Mouse (Mus musculus): ENCODE measurements around the gene Ntrk1.

Gene Ntrk1

DNA sequence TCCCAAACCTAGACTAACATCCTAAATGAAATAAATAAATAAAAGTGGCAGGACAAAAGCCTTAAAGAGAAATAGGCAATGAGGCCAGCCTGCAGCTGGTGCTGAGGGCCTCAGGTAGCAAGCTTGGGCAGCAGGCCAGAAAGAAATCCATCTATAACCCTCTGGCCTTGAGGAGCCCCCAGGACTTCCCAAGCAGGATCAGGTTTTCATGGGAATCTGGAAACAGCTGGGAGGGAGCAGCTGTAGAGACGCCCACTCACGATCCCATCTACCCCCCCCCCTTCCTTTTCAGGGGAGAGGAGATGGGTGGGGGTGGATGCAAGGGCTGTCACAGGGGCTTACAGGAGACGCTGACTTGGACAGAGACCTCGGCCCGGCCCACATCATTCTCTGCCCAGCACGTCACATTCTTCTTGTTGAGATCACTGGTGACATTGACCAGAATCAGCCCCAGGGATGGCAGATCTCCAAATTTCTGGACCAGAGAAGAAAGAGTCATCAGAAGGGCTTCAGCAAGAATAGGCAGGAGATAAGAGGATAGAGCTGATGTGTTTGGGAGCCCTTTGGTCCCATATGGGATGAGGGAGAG is 9.2 kb downstream of the Ntrk1 start:
- no peak for DNase-seq (ENCODE audit: low spot score)

DNA sequence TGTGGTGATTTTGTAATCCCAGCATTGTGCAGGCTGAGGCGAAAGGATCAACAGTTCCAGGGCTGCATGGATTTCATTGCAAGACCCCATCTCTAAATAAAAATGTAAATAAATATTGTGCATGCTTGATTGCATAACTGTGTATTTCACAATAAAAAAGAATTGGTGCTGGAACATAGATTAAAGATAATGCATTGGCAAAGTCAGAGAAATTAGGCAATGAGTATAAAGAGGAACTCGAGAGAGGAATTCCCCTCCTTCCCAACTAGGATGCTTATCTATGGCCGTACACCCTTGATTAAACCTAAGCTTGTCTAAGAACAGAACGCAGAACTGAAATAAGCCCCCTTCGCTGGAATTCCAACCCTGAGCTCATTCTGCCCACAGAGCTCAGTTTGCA is 9.8 kb downstream of the Ntrk1 start:
- DNase-seq (ENCODE audit: low spot score): no peak

DNA sequence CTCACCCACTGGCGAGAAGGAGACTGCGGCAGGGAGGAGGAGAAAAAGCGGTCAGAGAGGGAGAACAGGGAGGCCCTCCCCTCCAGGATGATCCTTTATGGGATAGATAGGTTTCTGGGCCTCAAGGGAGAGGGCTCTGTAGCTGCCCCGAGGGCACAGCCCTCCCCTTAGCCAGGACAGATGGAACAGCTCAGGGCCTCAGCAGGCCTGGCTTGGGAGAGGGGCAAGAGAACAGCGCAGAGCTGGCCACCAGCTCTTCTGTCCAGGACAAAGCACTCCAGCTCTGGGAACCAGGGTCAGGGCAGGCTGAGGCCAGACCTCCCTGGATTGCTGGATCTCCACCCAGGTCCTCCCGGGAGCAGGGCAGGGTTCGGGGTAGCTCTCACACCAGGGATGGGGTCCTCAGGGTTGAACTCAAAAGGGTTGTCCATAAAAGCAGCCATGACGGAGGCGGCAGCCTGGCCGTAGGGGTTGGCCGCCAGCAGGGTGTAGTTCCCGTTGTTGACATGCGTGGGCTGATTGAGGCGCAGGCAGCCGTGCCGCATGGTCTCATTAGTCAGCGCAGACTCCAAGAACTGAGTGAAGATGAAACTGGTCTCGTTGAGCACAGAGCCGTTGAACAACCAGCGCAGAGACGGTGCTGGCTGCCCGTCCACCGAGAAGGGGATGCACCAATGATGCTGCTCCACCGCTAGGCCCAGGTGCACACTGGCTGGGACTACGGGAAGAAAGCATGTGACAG is 11.5 kb downstream of the Ntrk1 start:
- no peak for DNase-seq (ENCODE audit: low spot score)

DNA sequence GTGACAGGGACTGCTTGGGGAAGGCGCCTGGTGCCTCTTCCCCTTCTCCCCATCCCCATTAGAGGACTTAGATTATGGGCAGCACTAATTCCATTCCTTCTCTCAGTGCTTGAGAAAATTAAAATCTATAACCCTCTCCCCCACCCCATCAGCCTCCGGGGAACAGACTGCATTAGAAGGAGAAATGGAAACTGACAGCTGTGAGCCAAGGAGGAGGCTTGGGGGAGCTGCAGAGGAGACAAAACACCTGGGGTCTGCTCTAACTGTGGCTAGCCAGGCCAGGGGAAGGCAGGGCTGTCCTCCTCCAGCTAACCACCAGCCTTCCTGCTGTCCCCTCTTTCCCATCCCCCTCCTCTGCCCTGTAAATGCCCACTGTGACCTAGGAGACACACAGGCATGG is 15.9 kb downstream of the Ntrk1 start:
- no peak for DNase-seq (ENCODE audit: low spot score)

DNA sequence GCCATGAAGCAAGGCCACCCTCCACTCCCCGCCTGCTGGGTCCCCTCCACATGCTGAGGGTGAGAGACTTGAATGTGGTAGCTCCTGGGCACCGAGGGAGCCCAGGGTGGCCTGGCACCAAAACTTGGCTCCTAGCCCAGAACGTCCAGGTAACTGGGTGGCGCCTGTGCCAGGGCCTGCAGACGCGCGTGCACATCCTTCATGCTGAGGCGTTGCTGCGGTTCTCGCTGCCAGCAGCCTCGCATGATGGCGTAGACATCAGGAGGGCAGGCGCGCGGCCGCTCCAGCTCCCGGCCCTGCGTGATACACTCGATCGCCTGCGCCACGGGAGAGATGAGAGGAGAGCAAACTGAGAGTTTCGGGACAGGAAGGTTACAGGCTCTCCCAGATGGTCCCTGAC is 16.7 kb downstream of the Ntrk1 start:
- DNase-seq (ENCODE audit: low spot score): no peak

DNA sequence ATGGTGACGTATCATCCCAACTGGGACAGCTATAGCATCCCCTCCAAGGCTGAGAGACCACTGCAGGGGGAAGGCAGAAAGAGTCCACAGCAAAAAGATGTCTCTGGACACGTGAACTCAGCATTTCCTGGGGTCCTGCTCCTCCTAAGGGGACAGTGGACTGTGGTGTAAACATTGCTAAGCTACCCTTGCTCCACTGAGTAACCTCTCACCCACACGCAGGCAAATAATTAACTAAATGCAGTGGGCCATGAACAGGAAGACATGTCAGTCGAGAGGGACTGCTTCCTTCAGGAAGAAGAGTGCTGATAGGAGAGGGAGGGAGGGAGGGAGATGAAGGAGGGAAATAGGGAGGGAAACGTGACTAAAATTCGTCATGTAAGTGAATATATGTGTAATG is 23.9 kb downstream of the Ntrk1 start:
- DNase-seq (ENCODE audit: low spot score): no peak

DNA sequence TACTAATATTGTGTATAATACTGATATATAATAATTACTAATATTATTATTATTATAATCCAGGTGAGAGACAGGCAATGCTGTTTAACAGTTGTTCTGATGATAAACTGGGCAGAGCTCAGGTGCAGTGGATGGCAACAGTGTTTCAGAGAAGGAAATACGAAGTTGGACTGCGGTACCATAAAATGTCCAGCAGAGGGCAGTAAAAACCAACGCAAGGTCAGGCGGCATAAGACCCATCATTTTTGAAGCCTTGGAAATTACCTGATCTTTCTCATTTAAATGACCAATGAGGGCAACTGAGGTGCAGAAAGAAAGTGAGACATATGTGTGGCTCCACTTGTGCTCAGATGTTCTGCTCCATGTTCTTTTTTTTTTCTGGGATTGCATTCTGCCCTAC is 24.7 kb downstream of the Ntrk1 start:
- DNase-seq (ENCODE audit: low spot score): peak; percentile 39

DNA sequence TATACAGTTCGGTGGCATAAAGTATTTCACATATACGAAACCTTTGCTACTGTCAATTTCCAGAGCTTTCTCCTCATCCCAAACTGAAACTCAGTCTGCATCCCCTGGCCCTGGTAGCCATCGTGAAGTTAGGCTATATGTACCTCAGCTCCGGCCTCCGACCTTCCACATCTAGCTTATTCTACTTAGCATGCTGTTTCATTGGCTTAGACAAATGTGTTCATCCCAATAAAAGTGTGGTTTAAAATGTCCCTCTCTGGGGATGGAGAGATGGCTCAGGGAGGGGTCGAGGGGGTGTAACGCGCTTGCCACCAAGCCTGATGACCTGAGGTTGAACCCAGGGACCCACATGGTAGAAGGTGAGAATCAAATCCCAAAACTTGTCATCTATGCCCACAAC is 25.5 kb downstream of the Ntrk1 start:
- DNase-seq (ENCODE audit: low spot score): no peak

DNA sequence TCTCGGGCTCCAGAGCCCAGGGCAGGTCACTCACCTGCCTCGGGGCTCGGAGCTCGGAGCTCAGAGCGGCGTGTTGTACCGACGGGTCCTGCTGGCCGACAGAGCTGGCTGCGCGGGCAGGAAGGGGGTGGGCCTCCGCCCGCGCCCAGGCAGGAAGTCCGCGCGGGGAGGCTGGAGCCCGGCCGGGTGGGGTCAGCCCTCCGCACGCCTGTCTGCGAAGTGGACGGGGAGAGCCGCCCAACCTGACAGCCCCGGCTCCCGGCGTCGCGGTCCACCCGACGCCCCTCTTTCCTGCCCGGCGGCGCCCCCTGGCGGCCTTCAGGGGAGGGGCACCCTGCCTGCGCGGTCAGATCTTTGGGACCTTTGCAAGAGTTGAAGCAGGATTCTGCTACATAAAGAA is 26.1 kb downstream of the Ntrk1 start:
- DNase-seq (ENCODE audit: low spot score): peak; percentile 64

DNA sequence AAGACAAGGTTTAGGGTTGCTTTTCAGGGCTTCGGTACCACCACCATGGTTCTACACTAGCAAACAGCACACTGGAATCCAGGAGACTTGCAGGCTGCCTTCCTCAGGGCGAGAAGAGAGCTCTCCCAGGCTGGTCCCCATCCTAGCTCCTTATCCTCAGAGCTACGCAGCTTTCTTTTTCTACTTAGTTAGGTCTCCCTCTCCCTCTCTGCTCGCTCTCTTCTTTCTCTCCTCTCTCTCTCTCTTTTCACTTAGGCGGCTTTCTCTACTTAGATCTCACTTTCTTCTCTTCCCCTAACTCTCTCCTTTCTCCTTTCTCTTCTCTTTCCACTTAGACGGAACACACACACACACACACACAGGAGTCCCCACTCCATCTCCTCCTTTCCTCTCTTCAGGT is 26.5 kb downstream of the Ntrk1 start:
- no peak for DNase-seq (ENCODE audit: low spot score)

DNA sequence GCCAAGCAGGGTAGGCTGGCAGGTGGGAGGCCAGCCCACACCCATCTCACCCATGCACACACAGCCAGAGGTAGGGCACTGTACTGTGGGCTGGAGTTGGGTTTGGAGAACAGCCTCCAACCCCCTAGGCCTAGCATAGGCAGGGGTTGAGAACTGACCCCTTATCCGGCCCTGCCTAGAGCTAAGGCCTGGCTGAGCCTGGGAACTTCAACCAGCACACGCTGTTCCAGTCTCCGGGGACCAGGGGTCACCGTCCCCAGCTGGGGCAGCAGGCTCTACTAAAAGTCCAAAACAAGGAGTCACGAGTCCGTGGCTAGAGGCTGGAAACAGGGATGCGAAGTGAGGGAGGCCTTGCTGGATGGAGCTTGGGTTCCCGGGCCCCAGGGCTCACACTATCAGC is 27.2 kb downstream of the Ntrk1 start:
- DNase-seq (ENCODE audit: low spot score): no peak

DNA sequence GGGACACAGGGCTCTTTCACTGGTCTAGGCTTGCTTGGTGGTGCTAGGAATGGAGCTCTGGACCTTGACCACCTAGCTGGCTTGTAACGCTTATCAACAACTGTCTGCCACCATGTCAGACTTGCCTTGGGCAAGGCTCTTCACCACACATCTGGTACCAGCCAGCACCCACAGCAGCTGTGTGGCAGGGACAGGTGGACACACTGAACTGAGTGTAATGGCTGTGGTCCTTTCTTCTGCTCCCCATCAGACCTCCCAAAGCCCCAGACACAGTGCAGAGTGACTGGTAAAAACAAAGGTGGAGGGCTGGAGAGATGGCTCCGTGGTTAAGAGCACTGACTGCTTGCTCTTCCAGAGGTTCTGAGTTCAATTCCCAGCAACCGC is 28.7 kb downstream of the Ntrk1 start:
- DNase-seq (ENCODE audit: low spot score): no peak

DNA sequence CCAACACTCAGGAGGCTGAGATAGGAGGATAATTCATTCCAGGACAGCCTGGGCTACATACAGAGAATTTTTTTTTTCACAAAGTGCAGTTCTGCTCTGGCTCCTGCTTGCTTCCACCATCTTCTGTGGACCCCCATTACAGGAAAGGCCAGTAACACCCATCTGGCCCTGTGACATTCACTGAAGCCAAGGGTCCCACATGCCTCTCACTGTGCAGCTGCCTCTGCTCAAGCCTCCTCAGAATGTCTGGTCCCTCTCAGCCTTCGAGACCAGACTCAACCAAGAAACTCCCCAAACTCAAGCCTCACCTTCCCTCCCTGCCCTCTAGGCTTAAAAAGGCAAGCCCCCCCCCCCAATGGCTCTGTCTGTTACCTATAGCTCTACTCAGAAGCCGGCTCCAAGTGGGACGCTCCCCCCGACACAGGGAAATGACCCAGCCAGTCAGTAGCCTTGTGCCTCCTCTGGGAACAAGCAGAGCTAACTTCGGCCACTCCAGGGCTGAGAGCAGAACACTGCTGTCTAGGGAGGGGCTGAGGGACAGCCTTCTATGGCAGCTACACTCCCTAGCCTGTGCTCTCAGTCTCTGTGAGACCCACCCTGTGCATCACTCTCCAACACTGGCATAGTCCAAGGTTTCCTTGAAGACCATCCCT is 29.2 kb downstream of the Ntrk1 start:
- DNase-seq (ENCODE audit: low spot score): no peak

DNA sequence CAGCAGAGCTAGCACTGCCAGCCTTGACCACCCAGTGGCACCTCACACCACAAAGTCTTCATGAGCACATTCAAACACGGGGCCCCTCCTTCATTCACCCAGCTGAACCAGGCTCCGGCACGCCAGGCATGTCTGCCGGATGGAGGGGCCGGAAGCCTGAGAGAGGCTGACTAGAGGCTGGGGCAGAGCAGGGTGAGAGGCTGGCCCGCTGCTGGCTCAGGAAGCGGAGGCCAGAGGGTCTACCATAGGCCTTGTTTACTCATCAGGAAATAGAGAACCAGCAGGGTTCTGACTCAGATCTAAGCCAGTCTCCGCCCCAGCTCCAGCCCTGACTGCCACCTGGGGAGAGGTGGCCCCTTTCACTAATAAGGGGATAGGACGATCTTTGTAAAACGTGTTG is 29.9 kb downstream of the Ntrk1 start:
- no peak for DNase-seq (ENCODE audit: low spot score)

DNA sequence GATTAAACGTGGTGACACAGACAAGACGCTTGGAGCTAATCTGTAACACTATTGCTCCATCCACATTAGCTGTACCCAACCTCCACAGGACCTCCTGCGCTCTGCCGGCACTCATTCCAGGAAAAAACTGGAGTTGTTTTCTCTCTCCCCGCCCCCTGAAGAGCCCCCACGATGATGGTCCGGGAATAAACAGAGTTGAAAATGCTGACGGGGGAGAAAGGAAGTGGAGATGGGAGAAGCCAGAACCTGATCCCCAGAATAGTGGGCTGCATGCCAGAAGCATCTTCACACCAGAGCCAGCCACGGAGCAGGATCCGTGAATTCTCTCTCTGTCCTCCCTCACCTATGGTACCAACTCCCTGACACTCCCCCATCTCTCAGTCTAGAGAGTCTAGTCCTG is 30.5 kb downstream of the Ntrk1 start:
- no peak for DNase-seq (ENCODE audit: low spot score)

DNA sequence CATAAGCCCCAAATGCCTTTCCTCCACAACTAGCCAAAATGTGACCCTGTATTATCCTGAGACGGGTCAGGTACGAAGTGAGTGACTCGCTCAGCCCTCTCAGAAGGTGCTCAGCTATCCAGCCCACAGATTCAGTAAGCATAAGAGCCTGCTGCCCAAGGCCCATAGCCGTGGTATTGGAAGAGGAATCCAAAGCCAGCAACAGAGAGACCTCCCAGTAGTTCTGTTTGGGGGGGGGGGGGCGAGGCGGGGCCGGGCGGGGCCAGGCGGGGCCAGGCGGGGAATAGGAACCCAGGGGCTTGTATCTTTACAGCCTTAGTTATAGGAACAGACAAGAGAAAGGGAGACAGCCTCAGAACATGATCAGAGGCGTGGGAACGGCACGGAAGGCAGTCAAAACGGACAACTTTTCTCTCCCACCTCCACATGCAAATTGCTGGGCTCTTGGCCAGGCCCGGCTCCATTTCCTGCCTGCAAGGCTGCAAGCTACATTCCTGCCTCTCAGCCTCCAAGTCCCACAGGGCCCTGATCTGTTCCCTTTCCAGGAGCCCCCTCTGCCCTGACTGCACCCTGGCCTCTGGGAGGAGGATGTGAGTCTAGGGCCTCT is 31.2 kb downstream of the Ntrk1 start:
- DNase-seq (ENCODE audit: low spot score): peak; percentile 79

DNA sequence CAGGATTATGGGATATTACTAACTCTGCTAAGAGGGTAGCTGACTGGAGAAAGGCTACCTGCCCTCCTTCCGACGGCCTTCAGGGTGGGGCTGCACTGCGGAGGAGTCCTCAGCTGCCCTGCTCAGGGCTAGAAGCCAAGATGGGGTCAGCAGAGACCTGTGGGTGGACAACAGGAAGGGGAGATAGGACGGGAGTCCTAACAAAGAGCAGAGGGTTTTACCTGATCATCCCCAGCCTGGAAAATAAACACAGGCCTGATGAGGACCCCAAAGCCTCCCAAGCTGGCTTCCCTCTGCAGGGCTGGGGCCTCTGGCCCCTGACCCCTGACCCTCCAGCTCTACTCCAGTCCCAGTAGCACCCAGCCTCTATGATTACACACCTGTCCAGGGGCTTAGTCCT is 31.8 kb downstream of the Ntrk1 start:
- DNase-seq (ENCODE audit: low spot score): no peak

DNA sequence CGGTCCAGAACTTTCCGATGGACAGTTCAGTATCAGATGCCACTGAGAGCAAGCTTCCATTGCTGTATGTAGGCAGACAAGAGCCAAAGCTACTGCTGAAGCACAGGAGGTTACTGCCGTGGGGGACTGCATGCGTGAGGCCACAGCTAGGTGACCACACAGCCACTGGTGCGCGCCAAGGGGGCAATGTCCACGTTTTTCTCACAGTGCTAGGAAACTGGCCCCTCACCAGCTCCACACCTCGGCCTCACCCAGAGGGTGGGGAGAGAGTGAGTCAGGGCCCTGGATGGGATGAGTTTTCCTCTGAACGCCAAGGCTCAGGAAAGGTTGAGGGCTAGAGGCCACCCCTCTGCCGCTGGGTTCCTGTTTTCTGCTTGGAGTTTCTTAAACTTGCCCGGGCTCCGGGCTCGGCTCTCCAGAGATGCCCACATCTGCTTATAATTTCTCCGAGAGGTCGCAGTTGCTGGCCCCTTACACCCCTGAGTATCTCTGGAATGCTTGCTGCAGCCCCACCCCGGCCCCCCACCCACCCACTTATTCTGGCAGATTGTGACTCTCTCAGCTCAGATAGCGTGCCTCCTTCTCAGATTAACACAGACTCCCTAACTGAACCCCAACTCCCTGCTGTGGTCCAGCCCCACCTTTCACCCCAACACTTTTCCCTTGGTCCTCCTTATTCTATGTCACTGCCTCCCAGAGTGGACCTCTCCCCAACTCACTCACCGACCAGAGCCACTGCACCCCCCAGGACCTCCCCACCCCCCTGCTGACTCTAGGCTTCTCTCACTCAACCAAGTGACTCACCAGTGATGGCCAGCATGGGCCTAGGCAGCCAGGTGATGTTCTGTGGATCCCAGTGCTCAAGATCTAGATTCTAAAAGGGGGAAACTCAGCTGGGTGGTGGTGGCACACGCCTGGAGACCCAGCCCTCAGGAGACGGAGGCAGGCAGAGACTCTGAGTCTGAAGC is 33.3 kb downstream of the Ntrk1 start:
- DNase-seq (ENCODE audit: low spot score): no peak

DNA sequence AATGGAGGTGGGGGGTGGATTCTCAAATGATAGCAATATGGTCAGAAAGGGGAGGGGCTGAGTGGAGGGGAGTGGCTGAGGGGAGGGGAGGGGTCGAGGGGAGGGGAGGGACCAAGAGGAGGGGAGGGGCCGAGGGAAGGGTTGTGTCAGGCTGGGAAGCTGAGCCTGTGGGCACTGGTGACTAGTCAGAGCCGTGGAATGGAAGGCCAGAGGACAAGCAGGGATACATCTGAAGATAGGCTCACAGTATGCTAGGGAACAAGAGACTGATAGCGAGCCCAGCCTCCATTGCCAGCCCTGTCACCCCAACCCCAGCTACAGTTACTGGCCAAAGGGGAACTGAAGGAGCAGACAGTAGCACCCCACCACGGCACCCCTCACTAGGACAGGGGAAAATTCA is 36.3 kb downstream of the Ntrk1 start:
- no peak for DNase-seq (ENCODE audit: low spot score)

DNA sequence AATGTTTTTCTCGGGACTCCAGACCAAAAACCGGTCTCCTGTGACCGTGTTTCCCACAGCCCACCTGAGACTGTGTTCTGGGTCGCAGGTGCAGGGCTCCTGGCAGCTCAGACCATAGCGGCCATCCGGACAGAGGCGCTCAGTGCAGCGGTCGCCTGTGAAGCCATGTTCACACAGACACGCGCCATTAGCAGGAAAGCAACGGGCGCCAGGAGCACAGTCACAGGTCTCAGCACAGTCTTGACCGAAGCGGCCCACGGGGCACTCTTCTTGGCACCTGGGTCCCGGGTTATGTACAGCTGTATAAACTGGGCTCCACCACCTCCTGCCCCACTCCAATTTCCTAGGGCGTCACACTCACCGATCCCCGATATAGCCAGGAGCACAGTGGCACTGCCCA is 38.5 kb downstream of the Ntrk1 start:
- DNase-seq (ENCODE audit: low spot score): no peak

DNA sequence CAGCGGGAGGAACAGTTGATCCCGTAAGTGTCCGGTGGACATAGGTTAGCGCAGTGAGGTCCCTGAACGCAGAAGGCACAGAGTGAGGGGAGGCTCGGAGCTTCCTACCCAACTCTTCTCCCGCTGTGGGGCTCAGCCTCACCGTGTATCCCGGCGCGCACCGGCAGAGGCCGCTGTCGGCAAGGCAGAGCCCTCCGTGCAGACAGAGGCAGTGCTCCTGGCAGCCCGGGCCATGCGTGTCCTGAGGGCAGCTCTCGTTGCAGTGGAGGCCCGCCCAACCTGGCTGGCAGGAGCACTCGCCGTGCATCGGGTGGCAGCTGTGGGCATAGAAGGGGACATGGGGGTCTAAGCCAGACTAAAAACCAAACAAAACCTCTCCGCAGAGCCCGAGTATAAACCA is 39.0 kb downstream of the Ntrk1 start:
- peak; percentile 79 for DNase-seq (ENCODE audit: low spot score)

DNA sequence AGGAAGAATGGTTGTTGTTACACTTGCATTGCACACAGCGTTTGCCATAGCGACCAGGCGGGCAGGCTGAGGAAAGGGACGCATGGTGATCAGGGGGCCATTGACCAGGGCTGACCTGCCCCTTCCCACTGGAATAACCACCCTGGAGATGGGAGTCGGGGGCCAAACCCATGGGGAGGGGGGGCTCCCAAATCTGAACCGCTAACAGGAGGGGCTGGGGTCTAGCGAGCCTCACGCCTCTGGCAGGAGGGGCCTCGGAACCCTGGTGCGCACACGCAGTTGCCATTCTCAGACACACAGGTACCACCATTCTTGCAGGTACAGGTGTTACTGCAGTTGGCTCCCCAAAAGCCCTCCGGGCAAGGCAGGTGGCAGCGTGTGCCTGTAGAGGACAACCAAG is 41.1 kb downstream of the Ntrk1 start:
- DNase-seq (ENCODE audit: low spot score): no peak
